ENCODE assay signal across 8 mouse cellular contexts in genomic region chr11:103411301-103411700, GRCm38 (mm10). TPM values are rescaled to one million over a fixed set of nuclear protein-coding genes. Genes with fewer than 3 reads are reported as not detected.
A peak's percentile ranks its signal among the peaks of the same experiment; 100 is the strongest.
DNase-seq lines count a peak whose midpoint lies in the region; ATAC-seq and TF ChIP-seq lines count a peak whose summit lies in the region.

No protein-coding gene starts in this region.

- H3K4me2 ChIP-seq in heart, postnatal 0 days (ENCODE audit: low read depth, low read length): peak overlapping the region; percentile 86; the same call in 1 of the 2 replicates
- H3K4me2 ChIP-seq in hindbrain, embryonic 16.5 days (ENCODE audit: low read length): peak overlapping the region; percentile 92
- H3K4me2 ChIP-seq in midbrain, embryonic 15.5 days: peak overlapping the region; percentile 96

- intact Hi-C loops in left cerebral cortex, postnatal 10 days (cut with DNase I): no loop called here

- TF ChIP-seq CTCF in heart, postnatal 0 days (IDR thresholded peaks at IDR 0.05; ENCODE audit: low read depth): no peak

- H3K4me1 ChIP-seq in heart, postnatal 0 days (ENCODE audit: control insufficient read depth, insufficient read depth): peaks cover 6% of the 10 kb centered on the region; the same call in 1 of the 2 replicates
- peaks cover 14% of the 10 kb centered on the region for H3K4me1 ChIP-seq in hindbrain, embryonic 16.5 days (ENCODE audit: control insufficient read depth, insufficient read depth, low read depth, low read length)
- H3K4me1 ChIP-seq in midbrain, embryonic 15.5 days: peaks cover 25% of the 10 kb centered on the region

- H3K9me3 ChIP-seq in heart, postnatal 0 days (replicated peaks; ENCODE audit: control insufficient read depth, low read length): no peaks in the 10 kb centered on the region
- H3K9me3 ChIP-seq in hindbrain, embryonic 16.5 days (ENCODE audit: control insufficient read depth, low read length): no peaks in the 10 kb centered on the region
- H3K9me3 ChIP-seq in midbrain, embryonic 15.5 days: no peaks in the 10 kb centered on the region

- no peaks in the 10 kb centered on the region for H3K27me3 ChIP-seq in heart, postnatal 0 days (ENCODE audit: control insufficient read depth, insufficient read depth, low read length)
- no peaks in the 10 kb centered on the region for H3K27me3 ChIP-seq in hindbrain, embryonic 16.5 days (replicated peaks; ENCODE audit: control insufficient read depth, insufficient read depth, low read length)
- H3K27me3 ChIP-seq in midbrain, embryonic 15.5 days (replicated peaks): no peaks in the 10 kb centered on the region

- no peak for DNase-seq in heart, postnatal 0 days (ENCODE audit: low spot score)
- no peak for DNase-seq in heart, adult 9 months (ENCODE audit: low spot score in 2 of 2)
- DNase-seq in adipocyte (ENCODE audit: low spot score): peak; percentile 63
- no peak for DNase-seq in spleen, adult 12 weeks (ENCODE audit: low spot score)
- DNase-seq in left cerebral cortex, postnatal 10 days (ENCODE audit: extremely low spot score in 1 of 2, low spot score in 2 of 2): no peak

- TF ChIP-seq EP300 in heart, postnatal 0 days (IDR thresholded peaks at IDR 0.05; ENCODE audit: low read depth): no peak

- WGBS in heart, postnatal 0 days: 73% methylated on average over 1 of the region's 1 CpGs
- 100% methylated on average over 1 of the region's 1 CpGs for WGBS in hindbrain, embryonic 16.5 days
- 83% methylated on average over 1 of the region's 1 CpGs for WGBS in midbrain, embryonic 15.5 days

- H3K9ac ChIP-seq in heart, postnatal 0 days (replicated peaks; ENCODE audit: low read depth, low read length): no peak overlapping the region
- H3K9ac ChIP-seq in hindbrain, embryonic 16.5 days (ENCODE audit: low read depth, low read length): no peak overlapping the region
- H3K9ac ChIP-seq in midbrain, embryonic 15.5 days: no peak overlapping the region

- no peak overlapping the region for H3K4me3 ChIP-seq in heart, postnatal 0 days (ENCODE audit: low read depth, low read length)
- no peak overlapping the region for H3K4me3 ChIP-seq in hindbrain, embryonic 16.5 days (ENCODE audit: low read length)
- H3K4me3 ChIP-seq in midbrain, embryonic 15.5 days: no peak overlapping the region

- H3K36me3 ChIP-seq in heart, postnatal 0 days (replicated peaks; ENCODE audit: control insufficient read depth, insufficient read depth, low read length): peaks cover 5% of the 10 kb centered on the region; the same call in 1 of the 2 replicates
- H3K36me3 ChIP-seq in hindbrain, embryonic 16.5 days (ENCODE audit: control insufficient read depth, insufficient read depth, low read length): no peaks in the 10 kb centered on the region
- H3K36me3 ChIP-seq in midbrain, embryonic 15.5 days (replicated peaks): no peaks in the 10 kb centered on the region

- no peak overlapping the region for H3K27ac ChIP-seq in heart, postnatal 0 days (ENCODE audit: low read depth)
- no peak overlapping the region for H3K27ac ChIP-seq in hindbrain, embryonic 16.5 days (ENCODE audit: low read depth, low read length)
- H3K27ac ChIP-seq in midbrain, embryonic 15.5 days: no peak overlapping the region

- ATAC-seq in heart, postnatal 0 days (ENCODE audit: insufficient read depth, low read depth): no peak
- no peak for ATAC-seq in hindbrain, embryonic 16.5 days
- ATAC-seq in midbrain, embryonic 15.5 days (replicated peaks): no peak
- no peak for ATAC-seq in megakaryocyte progenitor cell, adult 5-6 weeks (replicated peaks; ENCODE audit: poor library complexity)

RNA-seq across cellular contexts. Expression of gene Plekhm1, which starts 1.2 kb away (rescaled TPM):
- total RNA-seq in heart, postnatal 0 days (2014; rRNA removed; ENCODE audit: low replicate concordance): 3.9 and 4.9 TPM in 2 replicates
- 3.4 and 3.5 TPM in 2 replicates for polyA plus RNA-seq in heart, postnatal 0 days (2015; fragmentation: Nextera tagmentation; extraction: Ambion mirVana)
- polyA plus RNA-seq in hindbrain, embryonic 16.5 days (2015; fragmentation: Nextera tagmentation; extraction: Ambion mirVana): 7.2 and 9.6 TPM in 2 replicates
- polyA plus RNA-seq in midbrain, embryonic 15.5 days (2015; fragmentation: Nextera tagmentation; extraction: Ambion mirVana): 9.5 and 10.8 TPM in 2 replicates
- total RNA-seq in left cerebral cortex, postnatal 10 days (2021): 10 to 100 TPM; 13.4 to 13.6 TPM
- 12.1 and 12.5 TPM in 2 replicates for total RNA-seq in megakaryocyte progenitor cell, adult 5-6 weeks (2015)
- 2.9 and 3.9 TPM in 2 replicates for total RNA-seq in megakaryocyte progenitor cell, adult 5-6 weeks (2017)

RNA-seq across cellular contexts. Expression of gene Arhgap27, which starts 47.8 kb away (rescaled TPM):
- total RNA-seq in heart, postnatal 0 days (2014; rRNA removed; ENCODE audit: low replicate concordance): 9.7 and 15.1 TPM in 2 replicates
- polyA plus RNA-seq in heart, postnatal 0 days (2015; fragmentation: Nextera tagmentation; extraction: Ambion mirVana): 5.4 and 6.5 TPM in 2 replicates
- 4.8 and 5.6 TPM in 2 replicates for polyA plus RNA-seq in hindbrain, embryonic 16.5 days (2015; fragmentation: Nextera tagmentation; extraction: Ambion mirVana)
- 3.9 and 4.6 TPM in 2 replicates for polyA plus RNA-seq in midbrain, embryonic 15.5 days (2015; fragmentation: Nextera tagmentation; extraction: Ambion mirVana)
- 1 to 10 TPM; 7.6 to 8.6 TPM for total RNA-seq in left cerebral cortex, postnatal 10 days (2021)
- 10.8 and 14.2 TPM in 2 replicates for total RNA-seq in megakaryocyte progenitor cell, adult 5-6 weeks (2015)
- total RNA-seq in megakaryocyte progenitor cell, adult 5-6 weeks (2017): 11.2 and 11.5 TPM in 2 replicates
